Mouse (Mus musculus) left cerebral cortex, adult 2 months (tissue): ENCODE data around the gene Crebrf. TPM values are rescaled to one million over a fixed set of nuclear protein-coding genes. Genes with fewer than 3 reads are reported as not detected.

Experiments used
- DNase-seq, 2 experiments: peaks; one replicate each; pipeline ENCODE4 v3.0.0; 2021 to 2022; ENCODE audit warnings: low spot score in 2 of 2, mixed read lengths in 1 of 2; ENCODE audit errors: extremely low spot score in 1 of 2
- H3K27ac ChIP-seq: fragments of 200-600 bp; 2 replicates; pipeline ENCODE4 v1.8.1; 2022
- H3K4me3 ChIP-seq: fragments of 200-600 bp; 2 replicates; pipeline ENCODE4 v1.8.1; 2022
- CTCF ChIP-seq: fragments of 200-600 bp; IDR thresholded peaks from 2 replicates; pipeline ENCODE4 v1.8.1; 2022; ENCODE audit warnings: antibody characterized with exemption, mild to moderate bottlenecking, moderate library complexity
- intact Hi-C: fragments of 180-260 bp; cut with DNase I; formaldehyde crosslinking; loops from one replicate; pipeline ENCODE4 v1.15.1; 2025
- total RNA-seq, 2 experiments: library from RNA; stranded (reverse); gene quantifications; 2 replicates each; pipeline ENCODE4 v1.2.3; 2021

Crebrf gene
- total RNA-seq, 2 experiments from 2014 or later = 150 TPM

- TF ChIP-seq CTCF = no peak
- DNase-seq = no peak
- intact Hi-C loops = no loop called here
- Histone ChIP-seq H3K4me3 (no peak overlapping the region), H3K27ac (no peak overlapping the region)
These were observed 87.4 kb downstream of the Crebrf start for GRCm38 (mm10) chr17:26802886-26803285.

- intact Hi-C loops = no loop called here
- DNase-seq = no peak
- Histone ChIP-seq H3K4me3 (no peak overlapping the region), H3K27ac (no peak overlapping the region)
- TF ChIP-seq CTCF = no peak
These were observed 97.2 kb downstream of the Crebrf start for GRCm38 (mm10) chr17:26812607-26813006.

GRCm38 (mm10) chr17:26813497-26813896, 98.0 kb downstream of the Crebrf start:
- no peak overlapping the region for H3K4me3 ChIP-seq
- H3K27ac ChIP-seq = no peak overlapping the region
- intact Hi-C loops = no loop called here
- no peak for TF ChIP-seq CTCF
- DNase-seq = no peak

GRCm38 (mm10) chr17:26816810-26817209, 101.4 kb downstream of the Crebrf start:
- no peak for TF ChIP-seq CTCF
- no peak overlapping the region for H3K27ac ChIP-seq
- no peak overlapping the region for H3K4me3 ChIP-seq
- intact Hi-C loops = loop anchor here (5.0 kb wide), 1 partner anchor 40 kb away; no protein-coding TSS in a partner anchor
- DNase-seq = no peak

- DNase-seq = no peak
- intact Hi-C loops = loop anchor here (5.0 kb wide), 1 partner anchor 40 kb away; no protein-coding TSS in a partner anchor
- Histone ChIP-seq H3K27ac (no peak overlapping the region), H3K4me3 (no peak overlapping the region)
- TF ChIP-seq CTCF = no peak
These were observed 102.3 kb downstream of the Crebrf start for GRCm38 (mm10) chr17:26817776-26818175.

- intact Hi-C loops = no loop called here
- H3K27ac ChIP-seq = no peak overlapping the region
- no peak for DNase-seq
- no peak overlapping the region for H3K4me3 ChIP-seq
- no peak for TF ChIP-seq CTCF
These were observed 110.7 kb downstream of the Crebrf start for GRCm38 (mm10) chr17:26826131-26826530.

Other genes starting within 250 kb of the Crebrf start
- 100 to 1,000 TPM; 144 to 149 TPM for gene Ergic1, start 154.2 kb upstream of the Crebrf start, total RNA-seq
- 10 to 100 TPM; 58.0 to 65.6 TPM for gene Dusp1, start 153.5 kb upstream of the Crebrf start, total RNA-seq
- 10 to 100 TPM; 39.2 to 44.6 TPM for gene Atp6v0e, start 52.4 kb upstream of the Crebrf start, total RNA-seq
- 10 to 100 TPM; 32.6 to 34.6 TPM for gene Bnip1, start 65.4 kb downstream of the Crebrf start, total RNA-seq
- gene Nkx2-5, start 129.4 kb downstream of the Crebrf start, total RNA-seq = not detected
- gene Kifc5b, start 201.4 kb downstream of the Crebrf start, total RNA-seq = 1 to 10 TPM; 3.3 to 4.6 TPM
- gene Phf1, start 217.4 kb downstream of the Crebrf start, total RNA-seq = 10 to 100 TPM; 33.8 to 39.5 TPM
- 100 to 1,000 TPM; 103 to 110 TPM for gene Cuta, start 223.9 kb downstream of the Crebrf start, total RNA-seq
- gene Syngap1, start 225.6 kb downstream of the Crebrf start, total RNA-seq = 100 to 1,000 TPM; 452 to 471 TPM